ENCODE assay signal across 20 mouse cellular contexts in the genomic region with DNA sequence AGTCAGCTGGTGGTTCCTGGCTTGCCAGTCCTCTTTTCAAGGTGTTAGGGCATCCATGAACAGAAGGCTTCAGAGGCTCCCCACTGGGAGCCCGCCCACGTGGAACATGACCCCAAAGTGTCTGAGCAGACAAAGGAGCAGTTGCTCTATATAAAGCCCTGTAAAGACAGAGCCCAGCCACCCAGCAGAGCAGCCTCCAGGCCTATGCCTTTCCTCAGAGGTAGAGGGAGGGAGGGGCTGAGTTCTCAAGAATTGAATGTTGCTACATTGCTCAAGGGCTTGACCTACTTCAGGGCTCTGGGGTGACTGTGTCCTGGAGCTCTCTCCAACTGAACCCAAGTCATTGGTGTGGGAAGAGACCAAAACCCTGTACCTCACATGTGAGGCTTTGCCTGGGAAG.
A peak's percentile ranks its signal among the peaks of the same experiment; 100 is the strongest.
DNase-seq lines count a peak whose midpoint lies in the region; ATAC-seq lines count a peak whose summit lies in the region.
"Had no signal": no experiment of that assay in that cellular context is flagged by ENCODE, and none has a peak within 500 bp of the region (broad histone marks: within the 10 kb centered on the region; RNA-seq: fewer than 3 reads in every experiment).

No protein-coding gene starts in this region.

- H3K4me3 ChIP-seq in midbrain, embryonic 10.5 days: no peak overlapping the region
- H3K4me3 ChIP-seq in midbrain, embryonic 11.5 days (ENCODE audit: low read depth, low read length): no peak overlapping the region
- H3K4me3 ChIP-seq in midbrain, embryonic 15.5 days: no peak overlapping the region
- H3K4me3 ChIP-seq: embryonic facial prominence, embryonic 15.5 days; neural tube, embryonic 13.5 days had no signal

- no peaks in the 10 kb centered on the region for H3K9me3 ChIP-seq in midbrain, embryonic 10.5 days (replicated peaks)
- no peaks in the 10 kb centered on the region for H3K9me3 ChIP-seq in midbrain, embryonic 11.5 days (ENCODE audit: control insufficient read depth, low read length)
- H3K9me3 ChIP-seq in midbrain, embryonic 15.5 days: no peaks in the 10 kb centered on the region
- H3K9me3 ChIP-seq: embryonic facial prominence, embryonic 15.5 days; G1E; neural tube, embryonic 13.5 days had no signal

- H3K4me2 ChIP-seq in midbrain, embryonic 11.5 days: no peak overlapping the region
- no peak overlapping the region for H3K4me2 ChIP-seq in midbrain, embryonic 15.5 days
- H3K4me2 ChIP-seq: embryonic facial prominence, embryonic 15.5 days; heart, embryonic 11.5 days; liver, embryonic 11.5 days; neural tube, embryonic 13.5 days had no signal

- WGBS in midbrain, embryonic 10.5 days: 26% methylated on average over 2 of the region's 2 CpGs
- WGBS in midbrain, embryonic 11.5 days: 29% methylated on average over 2 of the region's 2 CpGs
- WGBS in midbrain, embryonic 15.5 days: 29% methylated on average over 2 of the region's 2 CpGs

- DNase-seq in cerebellum, adult 9-11 months: peak; percentile 56
- DNase-seq in cerebellum, adult 9-10 months: no peak
- DNase-seq in midbrain, embryonic 10.5 days (ENCODE audit: low spot score): no peak
- no peak for DNase-seq in midbrain, embryonic 11.5 days (ENCODE audit: low spot score, missing footprints)
- peak; percentile 65 to 81 for DNase-seq in thymus, adult 18-20 months
- no peak for DNase-seq in T-cell, adult 2 months (ENCODE audit: low spot score)
- DNase-seq in ovary, adult 18-20 months (ENCODE audit: low spot score): no peak
- DNase-seq: cerebellum, postnatal 36 days; gastrocnemius, postnatal 14 days; right cerebral cortex, adult 18-20 months had no signal

- no peak overlapping the region for H3K9ac ChIP-seq in midbrain, embryonic 11.5 days (ENCODE audit: low read length)
- H3K9ac ChIP-seq in midbrain, embryonic 15.5 days: no peak overlapping the region
- H3K9ac ChIP-seq: embryonic facial prominence, embryonic 15.5 days; neural tube, embryonic 13.5 days had no signal

- peaks cover 28% of the 10 kb centered on the region for H3K4me1 ChIP-seq in midbrain, embryonic 10.5 days
- no peaks in the 10 kb centered on the region for H3K4me1 ChIP-seq in midbrain, embryonic 11.5 days (ENCODE audit: control insufficient read depth, insufficient read depth, low read length)
- H3K4me1 ChIP-seq in midbrain, embryonic 15.5 days: no peaks in the 10 kb centered on the region

- ATAC-seq in midbrain, embryonic 11.5 days (ENCODE audit: low FRiP score): no peak
- no peak for ATAC-seq in midbrain, embryonic 15.5 days (replicated peaks)
- ATAC-seq: activated CD4-positive, CD25-positive, alpha-beta regulatory T cell, adult 4 months; forebrain, embryonic 14.5 days; midbrain, embryonic 16.5 days had no signal

- no peaks in the 10 kb centered on the region for H3K36me3 ChIP-seq in midbrain, embryonic 10.5 days
- no peaks in the 10 kb centered on the region for H3K36me3 ChIP-seq in midbrain, embryonic 11.5 days (ENCODE audit: control insufficient read depth, insufficient read depth, low read length)
- no peaks in the 10 kb centered on the region for H3K36me3 ChIP-seq in midbrain, embryonic 15.5 days (replicated peaks)
- H3K36me3 ChIP-seq: embryonic facial prominence, embryonic 15.5 days; neural tube, embryonic 13.5 days had no signal

- no peaks in the 10 kb centered on the region for H3K27me3 ChIP-seq in midbrain, embryonic 10.5 days (ENCODE audit: low read depth, poor library complexity, severe bottlenecking)
- H3K27me3 ChIP-seq in midbrain, embryonic 11.5 days (ENCODE audit: control insufficient read depth, insufficient read depth, low read length): no peaks in the 10 kb centered on the region
- no peaks in the 10 kb centered on the region for H3K27me3 ChIP-seq in midbrain, embryonic 15.5 days (replicated peaks)
- H3K27me3 ChIP-seq: embryonic facial prominence, embryonic 15.5 days; neural tube, embryonic 13.5 days had no signal

- 0 out of 2 replicates have a peak overlapping the region, but pooled peaks have one; percentile 15 for H3K27ac ChIP-seq in midbrain, embryonic 10.5 days (replicated peaks)
- H3K27ac ChIP-seq in midbrain, embryonic 11.5 days (ENCODE audit: low read depth, low read length): no peak overlapping the region
- no peak overlapping the region for H3K27ac ChIP-seq in midbrain, embryonic 15.5 days
- H3K27ac ChIP-seq: embryonic facial prominence, embryonic 15.5 days; macrophage; neural tube, embryonic 13.5 days had no signal

Comparison
In these comparisons a context has a peak if more than half of its experiments do, and no peak if none do; other contexts are left out.
1. DNase-seq: peak in cerebellum, adult 9-11 months (single experiment) and thymus, adult 18-20 months (2 of 2); none in cerebellum, adult 9-10 months (single experiment), midbrain, embryonic 10.5 days (single experiment), midbrain, embryonic 11.5 days (single experiment), T-cell, adult 2 months (single experiment) and ovary, adult 18-20 months (single experiment).